Mouse (Mus musculus): ENCODE results near the gene Mup11.
"Not testable (repeated sequence)": the region's sequence is repeated elsewhere in the genome, so short reads cannot be mapped to it uniquely, and the experiment has no call there.

The Mup11 gene

GRCm38 (mm10) chr4:60662311-60662710 is at the start of gene Mup11:
TSS of gene Mup11 (minus strand) at chr4:60662411.
- not testable (repeated sequence) for DNase-seq (ENCODE audit: low spot score in 2 of 2)
